Mouse (Mus musculus): ENCODE data around the gene Scube3. TPM values are rescaled to one million over a fixed set of nuclear protein-coding genes. Genes with fewer than 3 reads are reported as not detected.
"Not testable (repeated sequence)": the region's sequence is repeated elsewhere in the genome, so short reads cannot be mapped to it uniquely, and the experiment has no call there.

The Scube3 gene
- polyA plus RNA-seq, 1 experiment from 2014 or later = 2.5 TPM

DNA sequence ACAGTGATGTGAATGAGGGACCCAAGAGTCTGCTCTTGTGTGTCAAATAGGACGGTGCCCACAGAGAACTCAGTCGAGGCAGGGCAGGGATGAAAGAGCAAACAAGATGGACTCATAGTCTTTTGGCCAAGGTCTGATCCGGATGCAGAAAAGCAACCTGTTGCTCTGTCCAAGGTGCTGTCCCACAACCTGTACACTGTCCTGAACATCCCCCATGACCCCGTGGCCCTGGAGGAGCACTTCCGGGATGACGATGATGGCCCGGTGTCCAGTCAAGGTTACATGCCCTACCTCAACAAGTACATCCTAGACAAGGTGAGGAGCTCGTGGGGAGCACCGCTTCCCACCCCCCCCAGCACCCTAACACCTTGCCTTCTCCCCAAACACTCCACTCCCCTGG is 74.8 kb downstream of the Scube3 start:
- no peak for ATAC-seq (ENCODE audit: insufficient read depth)

DNA sequence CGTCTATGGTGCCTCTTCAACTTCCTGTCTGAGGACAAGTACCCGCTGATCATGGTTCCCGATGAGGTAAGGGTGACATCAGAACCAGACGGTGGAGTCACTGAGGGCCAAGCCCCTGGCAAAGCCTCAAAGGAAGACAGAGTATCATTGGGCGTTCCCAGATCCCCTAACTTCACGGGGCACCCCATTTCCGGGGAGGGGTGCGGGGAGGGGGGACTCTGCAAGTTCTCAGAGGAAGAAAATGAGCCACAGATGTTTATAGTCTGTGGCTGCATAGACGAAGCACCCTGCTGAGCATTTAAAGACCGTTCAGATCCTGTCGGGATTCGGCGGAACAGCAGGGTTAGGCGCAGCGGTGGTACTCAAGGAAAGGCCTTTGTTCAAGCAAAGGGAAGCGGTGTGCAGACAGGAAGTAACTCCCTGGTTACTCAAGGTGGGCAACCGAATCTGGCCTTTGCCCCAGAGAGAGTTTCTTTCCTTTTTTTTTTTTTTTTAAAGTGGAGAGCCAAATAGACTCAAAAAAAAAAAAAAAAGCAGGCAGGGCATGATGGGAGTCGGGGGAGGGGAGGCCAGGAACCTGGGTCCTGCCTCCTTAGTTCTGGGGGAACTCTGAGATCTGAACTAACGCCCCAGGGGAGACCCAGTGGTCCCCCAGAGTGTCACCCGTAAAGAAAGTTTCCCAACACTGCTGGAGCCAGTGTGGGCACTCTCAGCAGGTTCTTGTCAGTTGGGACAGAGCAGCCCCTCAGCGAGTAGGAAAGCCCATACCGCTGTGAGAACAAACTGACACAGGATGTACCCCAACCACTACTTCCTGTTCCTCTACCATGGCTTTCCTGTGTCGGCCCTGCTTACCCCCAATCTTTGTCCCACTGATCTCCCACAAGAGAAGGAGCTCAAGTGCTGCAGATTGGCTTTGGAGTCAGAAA is 76.0 kb downstream of the Scube3 start:
- Histone ChIP-seq H3K9ac (no peak overlapping the region), H3K36me3 (ENCODE audit: insufficient read depth) (no peaks in the 10 kb centered on the region), H3K27ac (ENCODE audit: low read depth) (peak overlapping the region; percentile 52; the same call in 1 of the 2 replicates), H3K4me1 (ENCODE audit: insufficient read depth) (peaks cover 5% of the 10 kb centered on the region; the same call in 1 of the 2 replicates), H3K4me3 (ENCODE audit: low read depth, low read length) (no peak overlapping the region), H3K4me2 (peak overlapping the region; percentile 43), H3K9me3 (ENCODE audit: low read depth, low read length) (no peaks in the 10 kb centered on the region), H3K27me3 (ENCODE audit: insufficient read depth, low read length) (no peaks in the 10 kb centered on the region)
- ATAC-seq (ENCODE audit: insufficient read depth) (no peak; the same call in 1 of the 2 replicates), DNase-seq (peak; percentile 46)
- TF ChIP-seq CTCF (IDR thresholded peaks at IDR 0.05; ENCODE audit: low read depth) = no peak
- 23% methylated on average over 23 of the region's 23 CpGs for WGBS

More for the DNA sequence above, 74.8 kb downstream of the Scube3 start:
- no peaks in the 10 kb centered on the region for H3K27me3 ChIP-seq (ENCODE audit: insufficient read depth, low read length)
- no peak overlapping the region for H3K27ac ChIP-seq (ENCODE audit: low read depth)
- DNase-seq = no peak
- no peaks in the 10 kb centered on the region for H3K9me3 ChIP-seq (ENCODE audit: low read depth, low read length)
- H3K9ac ChIP-seq = no peak overlapping the region
- H3K4me3 ChIP-seq (ENCODE audit: low read depth, low read length) = no peak overlapping the region
- WGBS = 82% methylated on average over 9 of the region's 9 CpGs
- no peak for TF ChIP-seq CTCF (IDR thresholded peaks at IDR 0.05; ENCODE audit: low read depth)
- H3K4me1 ChIP-seq (ENCODE audit: insufficient read depth) = peaks cover 5% of the 10 kb centered on the region; the same call in 1 of the 2 replicates
- no peaks in the 10 kb centered on the region for H3K36me3 ChIP-seq (ENCODE audit: insufficient read depth)
- no peak overlapping the region for H3K4me2 ChIP-seq

GRCm38 (mm10) chr17:28222463-28222862 is 80.5 kb downstream of the Scube3 start:
- WGBS = 91% methylated on average over 10 of the region's 10 CpGs
- not testable (repeated sequence) for H3K4me3 ChIP-seq (ENCODE audit: low read depth, low read length); H3K36me3 ChIP-seq (ENCODE audit: insufficient read depth); H3K27me3 ChIP-seq (ENCODE audit: insufficient read depth, low read length); DNase-seq; H3K4me1 ChIP-seq (ENCODE audit: insufficient read depth); H3K4me2 ChIP-seq; ATAC-seq (ENCODE audit: insufficient read depth); H3K27ac ChIP-seq (ENCODE audit: low read depth); H3K9me3 ChIP-seq (ENCODE audit: low read depth, low read length); H3K9ac ChIP-seq

DNA sequence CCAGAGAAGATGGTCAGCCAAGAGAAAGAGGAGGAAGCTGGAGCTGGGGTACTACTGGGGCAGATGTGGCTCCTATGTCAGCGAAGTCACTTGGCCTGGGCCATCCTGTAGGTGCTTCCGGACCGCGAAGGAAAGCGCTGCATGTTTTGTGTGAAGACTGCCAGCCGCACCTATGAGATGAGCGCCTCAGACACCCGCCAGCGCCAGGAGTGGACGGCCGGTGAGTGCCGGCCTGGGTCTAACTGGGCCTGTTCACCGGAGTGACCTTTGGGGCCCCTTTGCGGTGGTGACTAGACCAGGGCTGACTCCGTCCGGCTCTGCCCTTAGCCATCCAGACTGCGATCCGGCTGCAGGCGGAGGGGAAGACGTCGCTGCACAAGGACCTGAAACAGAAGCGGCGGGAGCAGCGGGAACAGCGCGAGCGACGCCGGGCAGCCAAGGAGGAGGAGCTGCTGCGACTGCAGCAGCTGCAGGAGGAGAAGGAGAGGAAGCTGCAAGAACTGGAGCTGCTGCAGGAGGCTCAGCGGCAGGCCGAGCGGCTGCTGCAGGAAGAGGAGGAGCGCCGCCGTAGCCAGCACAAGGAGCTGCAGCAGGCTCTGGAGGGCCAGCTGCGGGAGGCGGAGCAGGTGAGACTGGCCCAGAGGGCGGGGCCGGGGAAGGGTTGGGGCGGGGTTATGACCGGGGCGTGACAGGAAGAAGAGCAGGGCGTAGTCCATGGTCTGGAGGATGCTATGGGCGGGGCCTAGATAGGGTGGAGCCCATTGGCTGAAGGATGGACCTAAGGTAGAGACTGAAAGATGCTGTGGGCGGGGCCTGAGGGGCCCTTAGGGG is 81.8 kb downstream of the Scube3 start:
- H3K27me3 ChIP-seq (ENCODE audit: insufficient read depth, low read length) = no peaks in the 10 kb centered on the region
- ATAC-seq (ENCODE audit: insufficient read depth) (peak; percentile 88), DNase-seq (peak; percentile 89)
- 0 out of 2 replicates have a peak, but pooled peaks cover 5% of the 10 kb centered on the region for H3K4me1 ChIP-seq (ENCODE audit: insufficient read depth)
- H3K36me3 ChIP-seq (ENCODE audit: insufficient read depth) = no peaks in the 10 kb centered on the region
- peak overlapping the region; percentile 76 for H3K27ac ChIP-seq (ENCODE audit: low read depth)
- H3K4me3 ChIP-seq (ENCODE audit: low read depth, low read length) = peak overlapping the region; percentile 55
- peak overlapping the region; percentile 99 for H3K4me2 ChIP-seq
- peak; percentile 32; the same call in 1 of the 2 replicates for TF ChIP-seq CTCF (IDR thresholded peaks at IDR 0.05; ENCODE audit: low read depth)
- H3K9ac ChIP-seq = peak overlapping the region; percentile 67
- H3K9me3 ChIP-seq (ENCODE audit: low read depth, low read length) = no peaks in the 10 kb centered on the region
- WGBS = under 1% methylated on average over 46 of the region's 46 CpGs

Other genes starting within 250 kb of the Scube3 start
- gene Anks1, start 232.8 kb upstream of the Scube3 start, polyA plus RNA-seq (2014; fragmentation: Nextera tagmentation; extraction: Ambion mirVana) = 18.7 and 19.4 TPM in 2 replicates
- gene Taf11, start 232.3 kb upstream of the Scube3 start, polyA plus RNA-seq (2014; fragmentation: Nextera tagmentation; extraction: Ambion mirVana) = 68.4 and 68.5 TPM in 2 replicates
- gene Tcp11, start 61.5 kb upstream of the Scube3 start, polyA plus RNA-seq (2014; fragmentation: Nextera tagmentation; extraction: Ambion mirVana) = 1.6 and 2.0 TPM in 2 replicates
- gene Zfp523, start 35.0 kb downstream of the Scube3 start, polyA plus RNA-seq (2014; fragmentation: Nextera tagmentation; extraction: Ambion mirVana) = 36.0 and 45.4 TPM in 2 replicates
- gene Def6, start 65.6 kb downstream of the Scube3 start, polyA plus RNA-seq (2014; fragmentation: Nextera tagmentation; extraction: Ambion mirVana) = 2.4 and 2.7 TPM in 2 replicates
- gene Ppard, start 90.6 kb downstream of the Scube3 start, polyA plus RNA-seq (2014; fragmentation: Nextera tagmentation; extraction: Ambion mirVana) = 1.8 and 2.8 TPM in 2 replicates
- 28.2 and 35.3 TPM in 2 replicates for gene Fance, start 171.4 kb downstream of the Scube3 start, polyA plus RNA-seq (2014; fragmentation: Nextera tagmentation; extraction: Ambion mirVana)
- gene Rpl10a, start 186.3 kb downstream of the Scube3 start, polyA plus RNA-seq (2014; fragmentation: Nextera tagmentation; extraction: Ambion mirVana) = 799 and 802 TPM in 2 replicates
- 11.2 and 11.3 TPM in 2 replicates for gene Tead3, start 208.7 kb downstream of the Scube3 start, polyA plus RNA-seq (2014; fragmentation: Nextera tagmentation; extraction: Ambion mirVana)
- gene Tulp1, start 223.1 kb downstream of the Scube3 start, polyA plus RNA-seq (2014; fragmentation: Nextera tagmentation; extraction: Ambion mirVana) = 3.0 and 3.6 TPM in 2 replicates